27 mouse cellular contexts compared by ENCODE assay signal in genomic region chr14:107568496-107568895, GRCm38 (mm10).
A peak's percentile ranks its signal among the peaks of the same experiment; 100 is the strongest.
DNase-seq lines count a peak whose midpoint lies in the region; ATAC-seq and TF ChIP-seq lines count a peak whose summit lies in the region.
"Had no signal": no experiment of that assay in that cellular context is flagged by ENCODE, and none has a peak within 500 bp of the region (broad histone marks: within the 10 kb centered on the region; RNA-seq: fewer than 3 reads in every experiment).

No protein-coding gene starts in this region.

- no peak overlapping the region for H3K27ac ChIP-seq in forebrain, embryonic 13.5 days
- H3K27ac ChIP-seq in forebrain, embryonic 10.5 days, result no peak overlapping the region
- no peak overlapping the region for H3K27ac ChIP-seq in midbrain, embryonic 11.5 days (ENCODE audit: low read depth, low read length)
- no peak overlapping the region for H3K27ac ChIP-seq in midbrain, embryonic 16.5 days (ENCODE audit: low read length)
- H3K27ac ChIP-seq: heart, adult 2 months; heart, embryonic 13.5 days; kidney, embryonic 15.5 days; liver, embryonic 14.5 days; neural tube, embryonic 13.5 days had no signal

- H3K9me3 ChIP-seq in forebrain, embryonic 13.5 days (replicated peaks), result no peaks in the 10 kb centered on the region
- no peaks in the 10 kb centered on the region for H3K9me3 ChIP-seq in forebrain, embryonic 10.5 days
- H3K9me3 ChIP-seq in midbrain, embryonic 11.5 days (ENCODE audit: control insufficient read depth, low read length), result no peaks in the 10 kb centered on the region
- no peaks in the 10 kb centered on the region for H3K9me3 ChIP-seq in midbrain, embryonic 16.5 days (replicated peaks; ENCODE audit: control insufficient read depth, low read length, poor library complexity, severe bottlenecking)
- H3K9me3 ChIP-seq: heart, embryonic 13.5 days; kidney, embryonic 15.5 days; neural tube, embryonic 13.5 days had no signal

- TF ChIP-seq POLR2A in brain, embryonic 14.5 days (IDR thresholded peaks at IDR 0.05; ENCODE audit: borderline replicate concordance, extremely low read depth, insufficient read depth, insufficient read length, poor library complexity, severe bottlenecking), result no peak
- no peak for TF ChIP-seq POLR2A in lung, adult 2 months (IDR thresholded peaks at IDR 0.05; ENCODE audit: borderline replicate concordance, extremely low read depth, low read depth, low read length)

- no peak for DNase-seq in forebrain, embryonic 10.5 days (ENCODE audit: extremely low spot score, low spot score)
- DNase-seq in midbrain, embryonic 11.5 days (ENCODE audit: low spot score, missing footprints), result no peak
- DNase-seq in brain, embryonic 14.5 days (ENCODE audit: low read depth), result peak; percentile 63
- peak; percentile 81 for DNase-seq in retina, embryonic 14.5 days (ENCODE audit: low spot score)
- no peak for DNase-seq in lung, adult 2 months
- DNase-seq: adrenal gland, adult 2 months; adrenal gland, postnatal 36 days; cerebellum, adult 8-10 months; cerebellum, postnatal 25 days; heart, adult 2 months; heart, postnatal 10 days; kidney, adult 18-20 months; kidney, postnatal 25 days; liver; lung, embryonic 14.5 days; lung, postnatal 14 days; right cerebral cortex, adult 18-20 months; spleen, adult 18-20 months; thymus, postnatal 14 days had no signal

- H3K4me1 ChIP-seq in forebrain, embryonic 13.5 days, result no peaks in the 10 kb centered on the region
- H3K4me1 ChIP-seq in forebrain, embryonic 10.5 days, result peaks cover 4% of the 10 kb centered on the region; the same call in 1 of the 2 replicates
- H3K4me1 ChIP-seq in midbrain, embryonic 11.5 days (ENCODE audit: control insufficient read depth, insufficient read depth, low read length), result no peaks in the 10 kb centered on the region
- H3K4me1 ChIP-seq in midbrain, embryonic 16.5 days (ENCODE audit: control insufficient read depth, insufficient read depth, low read length), result no peaks in the 10 kb centered on the region
- no peaks in the 10 kb centered on the region for H3K4me1 ChIP-seq in lung, adult 2 months (ENCODE audit: control insufficient read depth, insufficient read depth, low read length)
- H3K4me1 ChIP-seq: heart, embryonic 13.5 days; kidney, embryonic 15.5 days; neural tube, embryonic 13.5 days had no signal

- H3K4me3 ChIP-seq in forebrain, embryonic 13.5 days, result no peak overlapping the region
- no peak overlapping the region for H3K4me3 ChIP-seq in forebrain, embryonic 10.5 days
- H3K4me3 ChIP-seq in midbrain, embryonic 11.5 days (ENCODE audit: low read depth, low read length), result no peak overlapping the region
- no peak overlapping the region for H3K4me3 ChIP-seq in midbrain, embryonic 16.5 days (ENCODE audit: low read depth, low read length)
- no peak overlapping the region for H3K4me3 ChIP-seq in lung, adult 2 months (replicated peaks; ENCODE audit: extremely low read depth, low read depth, low read length)
- H3K4me3 ChIP-seq: heart, adult 2 months; heart, embryonic 13.5 days; kidney, embryonic 15.5 days; myocyte; neural tube, embryonic 13.5 days had no signal

- no peak overlapping the region for H3K9ac ChIP-seq in forebrain, embryonic 13.5 days
- no peak overlapping the region for H3K9ac ChIP-seq in midbrain, embryonic 11.5 days (ENCODE audit: low read length)
- H3K9ac ChIP-seq in midbrain, embryonic 16.5 days (ENCODE audit: low read depth, low read length), result no peak overlapping the region
- H3K9ac ChIP-seq: heart, embryonic 13.5 days; kidney, embryonic 15.5 days; liver, embryonic 14.5 days; lung, embryonic 14.5 days; neural tube, embryonic 13.5 days had no signal

- ATAC-seq in forebrain, embryonic 13.5 days, result peak; percentile 62; the same call in 1 of the 2 replicates
- ATAC-seq in midbrain, embryonic 11.5 days (ENCODE audit: low FRiP score), result 0 out of 2 replicates have a peak, but pooled peaks have one; percentile 33
- ATAC-seq in midbrain, embryonic 16.5 days, result no peak
- ATAC-seq: CD4-positive, CD25-positive, alpha-beta regulatory T cell, adult 4 months had no signal

- H3K36me3 ChIP-seq in forebrain, embryonic 13.5 days (ENCODE audit: poor library complexity, severe bottlenecking), result no peaks in the 10 kb centered on the region
- H3K36me3 ChIP-seq in forebrain, embryonic 10.5 days (replicated peaks), result no peaks in the 10 kb centered on the region
- no peaks in the 10 kb centered on the region for H3K36me3 ChIP-seq in midbrain, embryonic 11.5 days (ENCODE audit: control insufficient read depth, insufficient read depth, low read length)
- no peaks in the 10 kb centered on the region for H3K36me3 ChIP-seq in midbrain, embryonic 16.5 days (ENCODE audit: control insufficient read depth, insufficient read depth, low read length)
- H3K36me3 ChIP-seq: heart, embryonic 13.5 days; kidney, embryonic 15.5 days; neural tube, embryonic 13.5 days had no signal

- no peaks in the 10 kb centered on the region for H3K27me3 ChIP-seq in forebrain, embryonic 13.5 days
- no peaks in the 10 kb centered on the region for H3K27me3 ChIP-seq in forebrain, embryonic 10.5 days (ENCODE audit: poor library complexity, severe bottlenecking)
- no peaks in the 10 kb centered on the region for H3K27me3 ChIP-seq in midbrain, embryonic 11.5 days (ENCODE audit: control insufficient read depth, insufficient read depth, low read length)
- H3K27me3 ChIP-seq in midbrain, embryonic 16.5 days (ENCODE audit: control insufficient read depth, insufficient read depth, low read depth, low read length), result no peaks in the 10 kb centered on the region
- H3K27me3 ChIP-seq: heart, embryonic 13.5 days; kidney, embryonic 15.5 days; neural tube, embryonic 13.5 days had no signal

- no peak overlapping the region for H3K4me2 ChIP-seq in forebrain, embryonic 13.5 days
- no peak overlapping the region for H3K4me2 ChIP-seq in midbrain, embryonic 11.5 days
- H3K4me2 ChIP-seq in midbrain, embryonic 16.5 days (ENCODE audit: low read length), result no peak overlapping the region
- H3K4me2 ChIP-seq: heart, embryonic 13.5 days; kidney, embryonic 15.5 days; lung, embryonic 14.5 days; neural tube, embryonic 13.5 days had no signal

- no peak for TF ChIP-seq CTCF in brain, embryonic 14.5 days (IDR thresholded peaks at IDR 0.05; ENCODE audit: borderline replicate concordance, extremely low read depth, insufficient read depth, insufficient read length)
- no peak for TF ChIP-seq CTCF in lung, adult 2 months (IDR thresholded peaks at IDR 0.05; ENCODE audit: insufficient read depth, low read length)

- 15% methylated on average over 2 of the region's 2 CpGs for WGBS in forebrain, embryonic 13.5 days
- 41% methylated on average over 2 of the region's 2 CpGs for WGBS in forebrain, embryonic 10.5 days
- 81% methylated on average over 2 of the region's 2 CpGs for WGBS in midbrain, embryonic 11.5 days
- 53% methylated on average over 2 of the region's 2 CpGs for WGBS in midbrain, embryonic 16.5 days
- 78% methylated on average over 2 of the region's 2 CpGs for WGBS in lung, adult 2 months

Comparison
In these comparisons a context has a peak if more than half of its experiments do, and no peak if none do; other contexts are left out.
1. DNase-seq: peak in brain, embryonic 14.5 days (single experiment) and retina, embryonic 14.5 days (single experiment); none in forebrain, embryonic 10.5 days (single experiment), midbrain, embryonic 11.5 days (single experiment) and lung, adult 2 months (single experiment).